Mouse (Mus musculus) kidney, adult 2 months (tissue): ENCODE measurements around the gene Zfp385c. TPM values are rescaled to one million over a fixed set of nuclear protein-coding genes. Genes with fewer than 3 reads are reported as not detected.

Experiments used
- DNase-seq: peaks from one replicate; pipeline ENCODE4 v3.0.0; 2021
- H3K27ac ChIP-seq: fragments of 200-500 bp; 2 replicates; pipeline ENCODE4 v1.5.1; 2012; ENCODE audit warnings: low read depth, low read length, control low read depth, inconsistent platforms; ENCODE audit not compliant: insufficient read depth
- H3K27me3 ChIP-seq: fragments of 200-500 bp; replicated peaks from 2 replicates; pipeline ENCODE4 v1.6.1; 2012; ENCODE audit warnings: mild to moderate bottlenecking, moderate library complexity, low read length, inconsistent platforms; ENCODE audit not compliant: control insufficient read depth, insufficient read depth
- H3K36me3 ChIP-seq: fragments of 200-500 bp; 2 replicates; pipeline ENCODE4 v1.6.1; 2012; ENCODE audit warnings: mild to moderate bottlenecking, moderate library complexity, low read length, inconsistent platforms; ENCODE audit not compliant: control insufficient read depth, insufficient read depth
- H3K4me1 ChIP-seq: fragments of 200-500 bp; 2 replicates; pipeline ENCODE4 v1.6.1; 2011; ENCODE audit warnings: low read length; ENCODE audit not compliant: control insufficient read depth, insufficient read depth
- H3K4me3 ChIP-seq: fragments of 200-500 bp; 2 replicates; pipeline ENCODE4 v1.5.1; 2011; ENCODE audit warnings: mild to moderate bottlenecking, low read depth, low read length, control low read depth; ENCODE audit not compliant: insufficient read depth
- CTCF ChIP-seq: fragments of 200-500 bp; conservative IDR thresholded peaks from 2 replicates; pipeline ENCODE4 v1.5.1; 2011; ENCODE audit warnings: low read depth, mild to moderate bottlenecking, control low read depth, low read length, moderate library complexity, mixed read lengths; ENCODE audit not compliant: insufficient read depth, insufficient read length
- POLR2A ChIP-seq: fragments of 200-500 bp; IDR thresholded peaks from one replicate; pipeline ENCODE4 v1.6.1; 2011; ENCODE audit warnings: low read depth, low read length, control low read depth
- WGBS: fragments of 180-500 bp; shearing (Covaris S2); methylation state at CpG from one replicate; pipeline ENCODE4 v1.1.7; 2018; 5-methylcytosine and 5-hydroxymethylcytosine counted together
- polyA plus RNA-seq: library from polyadenylated mRNA; depleted of rRNA; stranded (reverse); fragments of >200 nt; gene quantifications from 2 replicates; pipeline ENCODE4 v1.2.3, GENCODE M21; 2012

The Zfp385c gene
- polyA plus RNA-seq, 1 experiment: 0.34 TPM

GRCm38 (mm10) chr11:100603813-100604212, 88.4 kb downstream of the Zfp385c start:
- H3K4me3 ChIP-seq: no peak overlapping the region
- H3K36me3 ChIP-seq: no peaks in the 10 kb centered on the region; the same call in 1 of the 2 replicates
- no peak overlapping the region for H3K27ac ChIP-seq
- 74% methylated on average over 8 of the region's 8 CpGs for WGBS
- H3K27me3 ChIP-seq: no peaks in the 10 kb centered on the region
- TF ChIP-seq POLR2A (no peak), CTCF (no peak)
- H3K4me1 ChIP-seq: 0 out of 2 replicates have a peak, but pooled peaks cover 7% of the 10 kb centered on the region
- DNase-seq: no peak

- Histone ChIP-seq H3K4me3 (no peak overlapping the region), H3K27ac (no peak overlapping the region), H3K27me3 (no peaks in the 10 kb centered on the region), H3K36me3 (no peaks in the 10 kb centered on the region; the same call in 1 of the 2 replicates), H3K4me1 (0 out of 2 replicates have a peak, but pooled peaks cover 4% of the 10 kb centered on the region)
- no peak for DNase-seq
- TF ChIP-seq POLR2A: no peak
- no peak for TF ChIP-seq CTCF
- 83% methylated on average over 9 of the region's 9 CpGs for WGBS
Measured at GRCm38 (mm10) chr11:100603155-100603554, 89.1 kb downstream of the Zfp385c start.

- no peak for DNase-seq
- Histone ChIP-seq H3K36me3 (peaks cover 3% of the 10 kb centered on the region), H3K27ac (no peak overlapping the region), H3K4me1 (0 out of 2 replicates have a peak, but pooled peaks cover 3% of the 10 kb centered on the region), H3K4me3 (no peak overlapping the region), H3K27me3 (no peaks in the 10 kb centered on the region)
- WGBS: 93% methylated on average over 3 of the region's 3 CpGs
- TF ChIP-seq CTCF: no peak
- TF ChIP-seq POLR2A: no peak
Measured at GRCm38 (mm10) chr11:100601372-100601771, 90.9 kb downstream of the Zfp385c start.

- Histone ChIP-seq H3K36me3 (peaks cover 3% of the 10 kb centered on the region), H3K4me1 (no peaks in the 10 kb centered on the region), H3K4me3 (no peak overlapping the region), H3K27ac (no peak overlapping the region), H3K27me3 (no peaks in the 10 kb centered on the region)
- DNase-seq: no peak
- 49% methylated on average over 4 of the region's 4 CpGs for WGBS
- TF ChIP-seq CTCF (no peak), POLR2A (no peak)
Measured at GRCm38 (mm10) chr11:100598074-100598473, 94.2 kb downstream of the Zfp385c start.

GRCm38 (mm10) chr11:100595533-100595932, 96.7 kb downstream of the Zfp385c start:
- WGBS: 82% methylated on average over 4 of the region's 4 CpGs
- no peak for DNase-seq

GRCm38 (mm10) chr11:100594608-100595007, 97.6 kb downstream of the Zfp385c start:
- Histone ChIP-seq H3K4me3 (no peak overlapping the region), H3K27me3 (no peaks in the 10 kb centered on the region), H3K27ac (no peak overlapping the region), H3K4me1 (no peaks in the 10 kb centered on the region), H3K36me3 (peaks cover 4% of the 10 kb centered on the region)
- TF ChIP-seq POLR2A (no peak), CTCF (no peak)
- 76% methylated on average over 7 of the region's 7 CpGs for WGBS
- DNase-seq: no peak

More at GRCm38 (mm10) chr11:100595533-100595932, 96.7 kb downstream of the Zfp385c start:
- H3K36me3 ChIP-seq: peaks cover 3% of the 10 kb centered on the region
- H3K27ac ChIP-seq: no peak overlapping the region
- H3K4me3 ChIP-seq: no peak overlapping the region
- H3K4me1 ChIP-seq: no peaks in the 10 kb centered on the region
- no peaks in the 10 kb centered on the region for H3K27me3 ChIP-seq
- TF ChIP-seq CTCF (no peak), POLR2A (no peak)

- no peak for TF ChIP-seq POLR2A
- TF ChIP-seq CTCF: no peak
- Histone ChIP-seq H3K4me1 (no peaks in the 10 kb centered on the region), H3K27me3 (no peaks in the 10 kb centered on the region), H3K36me3 (peaks cover 7% of the 10 kb centered on the region; the same call in 1 of the 2 replicates), H3K27ac (no peak overlapping the region), H3K4me3 (no peak overlapping the region)
- no peak for DNase-seq
- 81% methylated on average over 11 of the region's 11 CpGs for WGBS
Measured at GRCm38 (mm10) chr11:100592346-100593046, 99.8 kb downstream of the Zfp385c start.
